Mouse (Mus musculus): Measurements from ENCODE around the gene U2af1. TPM values are rescaled to one million over a fixed set of nuclear protein-coding genes. Genes with fewer than 3 reads are reported as not detected.
A peak's percentile ranks its signal among the peaks of the same experiment; 100 is the strongest.

The U2af1 gene
- total and polyA plus RNA-seq, 2 experiments from 2014 or later = 55.5 to 188 TPM

DNA sequence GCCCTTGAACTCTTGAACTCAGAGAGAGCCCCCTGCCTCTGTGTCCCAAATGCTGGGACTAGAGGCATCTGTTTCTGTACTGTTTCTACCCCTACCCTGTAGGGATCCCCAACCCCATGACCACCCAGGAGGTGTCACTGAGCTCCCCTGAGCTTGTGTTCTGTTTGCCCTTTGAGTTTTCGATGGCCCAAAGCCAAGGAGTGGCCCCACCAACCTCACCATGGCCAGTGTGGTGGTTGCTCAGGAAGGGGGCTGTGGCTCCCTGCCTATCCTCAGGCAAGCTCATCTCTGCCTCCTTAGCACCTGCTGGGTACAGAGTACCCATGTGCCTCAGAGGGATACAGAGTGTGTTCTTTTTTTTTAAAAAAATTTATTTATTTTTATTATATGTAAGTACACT lies 36.3 kb upstream of the U2af1 start:
- ATAC-seq (ENCODE audit: low FRiP score) (no peak), DNase-seq (ENCODE audit: low spot score) (no peak)
- Histone ChIP-seq H3K4me1 (ENCODE audit: insufficient read depth, low read length) (peaks cover 3% of the 10 kb centered on the region), H3K27ac (ENCODE audit: low read depth, low read length) (no peak overlapping the region), H3K9ac (replicated peaks; ENCODE audit: low read length, poor library complexity, severe bottlenecking) (no peak overlapping the region), H3K36me3 (ENCODE audit: insufficient read depth, low read length) (no peaks in the 10 kb centered on the region), H3K4me3 (ENCODE audit: low read depth, low read length) (no peak overlapping the region), H3K4me2 (ENCODE audit: low read depth, low read length, poor library complexity, severe bottlenecking) (no peak overlapping the region), H3K27me3 (ENCODE audit: insufficient read depth, low read length) (no peaks in the 10 kb centered on the region), H3K9me3 (ENCODE audit: low read length) (no peaks in the 10 kb centered on the region)
- TF ChIP-seq CTCF (IDR thresholded peaks at IDR 0.05) = no peak
- 74% methylated on average over 1 of the region's 1 CpGs for WGBS

DNA sequence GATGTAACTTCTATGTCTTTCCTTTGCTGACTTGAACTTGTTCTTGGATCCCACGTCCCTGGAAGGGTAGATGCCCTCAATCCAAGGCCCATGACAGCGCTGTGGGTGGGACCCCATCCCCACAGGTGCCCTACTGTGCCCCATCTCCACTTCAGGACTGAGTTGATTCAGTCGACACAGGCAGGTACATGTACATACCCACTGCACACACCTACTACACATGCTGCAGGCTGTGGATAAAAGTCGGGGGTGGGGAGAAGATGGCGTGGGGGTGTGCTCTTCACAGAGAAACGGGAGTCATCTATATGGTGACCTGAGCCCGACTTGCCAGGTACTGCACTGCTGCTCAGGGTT lies 35.3 kb upstream of the U2af1 start:
- no peaks in the 10 kb centered on the region for H3K9me3 ChIP-seq (ENCODE audit: low read length)
- DNase-seq (ENCODE audit: low spot score) (no peak), ATAC-seq (ENCODE audit: low FRiP score) (no peak)
- H3K4me1 ChIP-seq (ENCODE audit: insufficient read depth, low read length) = peaks cover 3% of the 10 kb centered on the region
- no peak overlapping the region for H3K4me3 ChIP-seq (ENCODE audit: low read depth, low read length)
- no peaks in the 10 kb centered on the region for H3K36me3 ChIP-seq (ENCODE audit: insufficient read depth, low read length)
- no peaks in the 10 kb centered on the region for H3K27me3 ChIP-seq (ENCODE audit: insufficient read depth, low read length)
- no peak overlapping the region for H3K4me2 ChIP-seq (ENCODE audit: low read depth, low read length, poor library complexity, severe bottlenecking)
- TF ChIP-seq CTCF (IDR thresholded peaks at IDR 0.05) = no peak
- H3K9ac ChIP-seq (replicated peaks; ENCODE audit: low read length, poor library complexity, severe bottlenecking) = no peak overlapping the region
- 73% methylated on average over 7 of the region's 7 CpGs for WGBS
- no peak overlapping the region for H3K27ac ChIP-seq (ENCODE audit: low read depth, low read length)

DNA sequence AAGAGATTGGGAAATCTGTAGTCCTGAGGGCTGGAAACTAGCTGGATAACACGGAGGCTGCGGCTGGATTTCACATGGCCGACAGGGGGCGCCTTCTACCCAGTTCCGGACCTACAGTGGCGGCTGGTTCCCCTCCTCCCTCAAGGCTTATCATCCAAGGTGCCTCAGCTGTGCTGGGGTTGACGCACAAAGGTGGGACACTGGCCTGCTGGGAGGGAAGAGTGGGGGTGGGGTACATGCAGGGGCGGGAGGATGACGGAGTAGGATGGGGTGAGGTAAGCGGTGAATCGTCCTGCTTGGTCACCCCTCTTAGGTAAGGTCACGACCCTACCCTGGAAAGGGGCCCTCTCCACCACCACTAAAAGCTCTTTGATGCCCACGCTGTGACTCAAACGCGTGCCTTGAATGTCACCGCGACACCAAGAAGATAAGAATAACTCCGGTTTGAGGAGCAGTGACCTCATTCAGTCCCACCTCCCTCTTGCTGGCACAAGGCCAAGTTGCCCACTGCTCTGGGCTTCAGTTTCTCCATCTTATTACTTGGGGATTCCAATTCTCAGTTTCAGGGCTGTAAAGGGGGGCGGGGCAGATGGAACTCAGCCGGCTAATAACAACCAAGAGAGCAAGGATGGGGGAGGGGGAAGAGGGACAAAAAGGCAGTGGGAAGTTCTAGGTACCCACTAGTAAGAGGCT lies 34.8 kb upstream of the U2af1 start:
- TF ChIP-seq CTCF (IDR thresholded peaks at IDR 0.05) = peak; percentile 75
- no peaks in the 10 kb centered on the region for H3K9me3 ChIP-seq (ENCODE audit: low read length)
- H3K36me3 ChIP-seq (ENCODE audit: insufficient read depth, low read length) = no peaks in the 10 kb centered on the region
- no peak overlapping the region for H3K4me2 ChIP-seq (ENCODE audit: low read depth, low read length, poor library complexity, severe bottlenecking)
- no peak overlapping the region for H3K9ac ChIP-seq (replicated peaks; ENCODE audit: low read length, poor library complexity, severe bottlenecking)
- ATAC-seq (ENCODE audit: low FRiP score) = no peak
- H3K27me3 ChIP-seq (ENCODE audit: insufficient read depth, low read length) = no peaks in the 10 kb centered on the region
- H3K27ac ChIP-seq (ENCODE audit: low read depth, low read length) = no peak overlapping the region
- peak; percentile 67 for DNase-seq (ENCODE audit: low spot score)
- peaks cover 3% of the 10 kb centered on the region for H3K4me1 ChIP-seq (ENCODE audit: insufficient read depth, low read length)
- 5% methylated on average over 20 of the region's 20 CpGs for WGBS
- H3K4me3 ChIP-seq (ENCODE audit: low read depth, low read length) = no peak overlapping the region

GRCm38 (mm10) chr17:31692918-31693317 lies 34.2 kb upstream of the U2af1 start:
- Histone ChIP-seq H3K9me3 (ENCODE audit: low read length) (no peaks in the 10 kb centered on the region), H3K27me3 (ENCODE audit: insufficient read depth, low read length) (no peaks in the 10 kb centered on the region), H3K36me3 (ENCODE audit: insufficient read depth, low read length) (no peaks in the 10 kb centered on the region), H3K4me2 (ENCODE audit: low read depth, low read length, poor library complexity, severe bottlenecking) (no peak overlapping the region), H3K4me1 (ENCODE audit: insufficient read depth, low read length) (no peaks in the 10 kb centered on the region), H3K27ac (ENCODE audit: low read depth, low read length) (no peak overlapping the region), H3K4me3 (ENCODE audit: low read depth, low read length) (no peak overlapping the region), H3K9ac (replicated peaks; ENCODE audit: low read length, poor library complexity, severe bottlenecking) (no peak overlapping the region)
- ATAC-seq (ENCODE audit: low FRiP score) (no peak), DNase-seq (ENCODE audit: low spot score) (no peak)
- TF ChIP-seq CTCF (IDR thresholded peaks at IDR 0.05) = no peak
- 39% methylated on average over 5 of the region's 5 CpGs for WGBS

DNA sequence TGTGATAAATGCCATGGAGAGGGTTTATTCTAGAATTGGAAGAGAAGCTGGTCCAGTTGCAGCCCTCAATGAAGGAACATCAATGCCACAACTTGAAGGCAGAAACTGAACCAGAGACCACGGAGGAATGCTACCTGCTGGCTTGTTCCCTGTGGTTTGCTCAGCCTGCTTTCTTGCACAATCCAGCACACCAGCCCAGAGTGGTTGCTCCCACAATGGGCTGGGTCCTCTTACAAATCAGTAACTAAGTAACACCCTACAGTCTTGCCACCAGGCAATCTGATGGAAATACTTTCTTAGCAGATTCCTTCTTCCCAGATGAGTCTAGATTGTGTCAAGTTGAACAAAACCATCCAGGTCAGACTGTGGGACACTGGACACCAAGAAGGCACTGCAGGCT lies 30.9 kb upstream of the U2af1 start:
- no peaks in the 10 kb centered on the region for H3K9me3 ChIP-seq (ENCODE audit: low read length)
- WGBS = 76% methylated on average over 1 of the region's 1 CpGs
- ATAC-seq (ENCODE audit: low FRiP score) (no peak), DNase-seq (ENCODE audit: low spot score) (no peak)
- H3K9ac ChIP-seq (replicated peaks; ENCODE audit: low read length, poor library complexity, severe bottlenecking) = no peak overlapping the region
- no peaks in the 10 kb centered on the region for H3K4me1 ChIP-seq (ENCODE audit: insufficient read depth, low read length)
- no peak overlapping the region for H3K4me3 ChIP-seq (ENCODE audit: low read depth, low read length)
- no peaks in the 10 kb centered on the region for H3K36me3 ChIP-seq (ENCODE audit: insufficient read depth, low read length)
- H3K27me3 ChIP-seq (ENCODE audit: insufficient read depth, low read length) = no peaks in the 10 kb centered on the region
- no peak overlapping the region for H3K4me2 ChIP-seq (ENCODE audit: low read depth, low read length, poor library complexity, severe bottlenecking)
- TF ChIP-seq CTCF (IDR thresholded peaks at IDR 0.05) = no peak
- no peak overlapping the region for H3K27ac ChIP-seq (ENCODE audit: low read depth, low read length)

- no peak for TF ChIP-seq CTCF (IDR thresholded peaks at IDR 0.05)
- ATAC-seq (ENCODE audit: low FRiP score) (no peak), DNase-seq (ENCODE audit: low spot score) (no peak)
- H3K4me2 ChIP-seq (ENCODE audit: low read depth, low read length, poor library complexity, severe bottlenecking) = no peak overlapping the region
- H3K9ac ChIP-seq (replicated peaks; ENCODE audit: low read length, poor library complexity, severe bottlenecking) = no peak overlapping the region
- H3K27me3 ChIP-seq (ENCODE audit: insufficient read depth, low read length) = no peaks in the 10 kb centered on the region
- H3K4me3 ChIP-seq (ENCODE audit: low read depth, low read length) = no peak overlapping the region
- no peaks in the 10 kb centered on the region for H3K36me3 ChIP-seq (ENCODE audit: insufficient read depth, low read length)
- H3K9me3 ChIP-seq (ENCODE audit: low read length) = no peaks in the 10 kb centered on the region
- whole genome bisulfite sequencing = 85% methylated on average over 9 of the region's 9 CpGs
- no peak overlapping the region for H3K27ac ChIP-seq (ENCODE audit: low read depth, low read length)
- no peaks in the 10 kb centered on the region for H3K4me1 ChIP-seq (ENCODE audit: insufficient read depth, low read length)
These were observed 29.4 kb upstream of the U2af1 start for GRCm38 (mm10) chr17:31688112-31688511.
